Mouse (Mus musculus) ovary, postnatal 10 days (tissue): Measurements from ENCODE around the gene Gucd1.
"Not testable (repeated sequence)": the region's sequence is repeated elsewhere in the genome, so short reads cannot be mapped to it uniquely, and the experiment has no call there.

Experiments
- DNase-seq: peaks from one replicate; pipeline ENCODE4 v3.0.0; 2022; ENCODE audit warnings: low spot score

Gene Gucd1

GRCm38 (mm10) chr10:75517758-75518143 is at the start of gene Gucd1:
TSS of gene Gucd1 (minus strand) at chr10:75517972.
- peak; percentile 95 for DNase-seq

DNA sequence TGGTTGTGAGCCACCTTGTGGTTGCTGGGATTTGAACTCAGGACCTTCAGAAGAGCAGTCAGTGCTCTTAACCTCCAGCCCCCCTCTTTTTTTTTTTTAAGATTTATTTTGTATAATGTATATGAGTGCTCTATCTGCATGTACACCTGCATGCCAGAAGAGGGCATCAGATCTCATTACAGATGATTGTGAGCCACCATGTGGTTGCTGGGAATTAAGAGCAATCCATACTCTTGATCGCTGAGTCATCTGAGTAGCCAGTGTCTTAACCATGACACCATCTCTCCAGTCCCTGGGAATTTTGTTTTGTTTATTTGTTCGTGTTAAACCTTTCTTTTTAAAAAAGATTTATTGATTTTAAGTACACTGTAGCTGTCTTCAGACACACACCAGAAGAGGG is 49.0 kb upstream of the Gucd1 start:
- not testable (repeated sequence) for DNase-seq

- DNase-seq = no peak
Observed at GRCm38 (mm10) chr10:75566321-75566720, 48.5 kb upstream of the Gucd1 start.

DNA sequence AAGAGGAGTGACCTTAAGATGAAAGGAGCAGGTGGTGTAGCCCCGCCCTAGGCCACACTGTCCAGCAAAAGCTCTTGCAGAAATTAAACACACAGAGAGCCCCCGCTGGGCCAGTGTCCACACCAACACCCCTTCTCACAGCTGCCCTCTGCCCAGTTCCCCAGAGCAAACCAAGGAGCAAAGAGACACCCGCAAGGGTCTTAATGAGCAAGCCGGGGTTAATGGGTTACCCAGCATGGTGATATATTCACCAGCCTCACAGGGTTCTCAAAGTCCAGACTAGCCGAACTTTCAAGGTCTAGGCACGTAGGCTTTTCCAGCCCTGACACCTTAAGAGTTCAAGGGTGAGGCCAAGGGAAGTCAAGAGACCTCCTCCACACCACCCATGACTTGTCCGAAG is 48.1 kb upstream of the Gucd1 start:
- no peak for DNase-seq

GRCm38 (mm10) chr10:75565436-75565835 is 47.7 kb upstream of the Gucd1 start:
- no peak for DNase-seq

GRCm38 (mm10) chr10:75564687-75565265 is 47.0 kb upstream of the Gucd1 start:
- DNase-seq = no peak

GRCm38 (mm10) chr10:75562596-75562995 is 44.8 kb upstream of the Gucd1 start:
- DNase-seq = no peak

- DNase-seq = no peak
Observed at GRCm38 (mm10) chr10:75561071-75561654, 43.4 kb upstream of the Gucd1 start, which contains the start of gene Ggt1. TSS of gene Ggt1 (plus strand) at chr10:75561604.

DNA sequence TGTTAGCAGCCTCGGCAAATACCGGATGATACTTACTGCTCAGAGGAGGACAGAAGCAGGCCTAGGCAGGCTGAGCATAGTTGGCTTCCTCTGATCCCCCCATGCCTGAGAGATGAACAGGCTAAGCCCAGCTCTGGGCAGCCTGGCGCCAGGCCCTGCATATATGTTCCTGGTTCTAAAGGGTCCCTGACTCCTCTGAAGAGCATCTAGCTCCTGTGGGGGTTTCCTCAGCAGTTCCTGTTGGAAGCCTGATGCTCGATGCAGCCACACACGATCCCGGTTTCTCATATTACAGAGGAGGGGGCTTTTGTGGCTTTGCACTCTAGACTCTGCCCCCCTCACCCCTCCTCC is 42.8 kb upstream of the Gucd1 start:
- DNase-seq = no peak

- no peak for DNase-seq
Observed at GRCm38 (mm10) chr10:75559676-75560548, 42.1 kb upstream of the Gucd1 start, which contains the start of gene Lrrc75b. TSS of gene Lrrc75b (minus strand) at chr10:75560330.

- no peak for DNase-seq
Observed at GRCm38 (mm10) chr10:75559041-75559675, 41.4 kb upstream of the Gucd1 start.

DNA sequence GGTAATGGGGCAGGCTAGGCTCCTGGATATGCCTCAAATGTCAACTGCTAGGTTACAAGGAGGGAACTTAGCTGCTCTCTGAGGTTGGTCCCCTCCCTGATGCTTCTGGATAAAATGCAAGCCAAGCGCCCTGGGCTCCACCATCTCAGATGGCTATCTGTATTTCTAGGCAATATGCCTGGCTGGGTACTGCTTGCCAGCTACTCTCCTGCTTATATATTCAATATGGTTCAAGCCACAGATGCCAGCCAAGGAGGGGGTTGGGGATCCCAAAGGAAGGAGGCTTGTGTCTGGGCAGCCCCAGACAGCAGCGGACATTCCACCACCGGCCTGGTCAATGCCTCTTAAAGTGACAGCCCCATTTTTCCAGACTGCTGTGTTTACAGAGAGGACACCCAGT is 40.7 kb upstream of the Gucd1 start:
- no peak for DNase-seq

DNA sequence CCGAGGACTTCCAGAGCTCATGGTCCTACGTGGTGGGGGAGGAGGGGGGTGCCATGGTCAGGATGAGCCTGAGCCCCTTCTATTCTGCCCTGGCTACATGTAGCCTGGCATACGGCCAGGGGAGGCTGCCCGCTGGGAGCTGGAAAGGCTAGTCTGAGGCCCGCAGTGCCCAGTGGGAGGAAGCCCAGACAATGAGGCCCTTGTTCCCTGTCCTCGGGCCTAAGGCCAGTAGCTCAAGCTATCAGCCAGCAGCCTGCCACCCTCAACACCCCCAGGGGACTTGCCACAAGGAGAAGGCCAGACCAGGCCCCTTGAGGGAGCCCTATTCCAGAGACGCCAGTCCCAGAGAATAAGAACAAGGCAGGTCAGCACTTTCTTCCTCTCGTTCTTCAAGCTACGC is 38.3 kb upstream of the Gucd1 start:
- DNase-seq = no peak

DNA sequence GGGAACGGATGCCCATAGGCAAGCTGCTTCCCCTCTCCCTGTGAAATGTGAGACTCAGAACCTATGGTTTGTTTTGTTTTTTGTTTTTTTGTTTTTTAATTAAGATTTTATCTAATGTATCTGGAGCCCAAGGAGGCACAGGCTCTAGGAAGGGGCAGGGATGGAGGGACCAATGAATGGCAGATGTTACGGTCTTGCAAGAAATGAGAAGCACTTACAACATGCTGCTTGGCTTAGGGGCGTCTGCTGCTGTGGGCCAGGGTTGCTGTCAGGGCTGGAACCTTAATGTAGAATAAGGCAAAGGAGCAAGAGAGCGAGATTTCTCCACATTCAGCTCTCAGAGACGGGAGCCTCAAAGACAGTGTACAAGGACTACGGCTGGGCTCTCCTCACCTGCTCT is 37.8 kb upstream of the Gucd1 start:
- no peak for DNase-seq

- DNase-seq = no peak
Observed at GRCm38 (mm10) chr10:75554090-75554489, 36.3 kb upstream of the Gucd1 start.

DNA sequence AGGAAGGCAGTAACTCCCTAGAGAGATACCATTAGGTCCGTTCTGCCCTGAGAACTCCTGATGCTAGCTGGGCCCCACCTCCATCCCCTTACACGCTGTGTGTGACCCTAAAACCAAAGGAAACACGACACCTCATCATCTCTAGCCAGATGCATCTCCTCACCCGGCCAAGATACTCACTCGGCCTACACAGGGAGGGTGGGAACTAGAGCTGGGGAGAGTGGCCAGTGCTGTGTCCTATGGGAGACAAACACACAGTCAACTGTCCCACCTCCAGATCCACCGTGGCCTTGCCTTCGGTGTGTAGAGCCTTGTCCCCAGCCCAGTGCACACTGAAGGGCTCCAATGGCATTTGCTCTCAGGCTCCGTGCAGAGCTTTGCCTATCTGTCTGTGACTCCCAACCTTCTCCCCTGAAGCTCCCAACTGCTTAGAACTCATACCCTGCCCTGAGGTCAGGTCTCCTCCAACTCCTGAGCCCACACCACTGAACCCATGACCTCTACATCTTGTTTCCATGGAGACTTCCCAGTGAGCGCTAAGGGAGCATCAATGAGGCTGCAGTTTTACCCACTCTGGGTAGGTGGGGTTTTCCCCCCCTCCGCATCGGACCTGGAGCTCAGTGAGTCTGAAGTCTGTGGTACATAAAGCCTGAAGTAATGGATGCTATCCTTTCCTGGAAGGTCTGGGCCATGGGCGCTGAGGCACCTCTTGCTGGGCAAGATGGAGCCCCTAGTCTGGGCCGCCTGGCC is 35.1 kb upstream of the Gucd1 start:
- no peak for DNase-seq

GRCm38 (mm10) chr10:75552106-75552505 is 34.3 kb upstream of the Gucd1 start:
- no peak for DNase-seq

DNA sequence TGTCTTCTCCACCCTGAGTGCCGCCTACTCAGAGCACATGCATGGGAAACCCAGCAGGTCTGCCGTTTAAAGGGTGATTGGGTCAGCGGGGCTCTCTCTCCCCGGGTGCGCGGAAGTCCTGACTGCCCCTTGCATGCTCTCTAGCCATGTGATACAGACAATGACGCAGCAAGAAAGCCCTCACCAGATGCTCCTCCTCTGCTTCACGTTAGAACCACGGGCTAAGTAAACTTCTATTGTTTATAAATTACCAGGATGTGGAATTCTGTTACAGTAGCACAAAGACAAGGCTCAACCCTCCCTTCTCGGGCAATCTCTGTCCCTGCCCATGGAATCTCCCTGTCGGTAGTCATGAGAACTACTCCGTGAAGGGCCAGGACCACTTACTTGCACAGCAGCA is 33.4 kb upstream of the Gucd1 start:
- DNase-seq = no peak

- DNase-seq = no peak
Observed at GRCm38 (mm10) chr10:75549886-75550285, 32.1 kb upstream of the Gucd1 start.

GRCm38 (mm10) chr10:75548486-75548885 is 30.7 kb upstream of the Gucd1 start:
- DNase-seq = no peak

DNA sequence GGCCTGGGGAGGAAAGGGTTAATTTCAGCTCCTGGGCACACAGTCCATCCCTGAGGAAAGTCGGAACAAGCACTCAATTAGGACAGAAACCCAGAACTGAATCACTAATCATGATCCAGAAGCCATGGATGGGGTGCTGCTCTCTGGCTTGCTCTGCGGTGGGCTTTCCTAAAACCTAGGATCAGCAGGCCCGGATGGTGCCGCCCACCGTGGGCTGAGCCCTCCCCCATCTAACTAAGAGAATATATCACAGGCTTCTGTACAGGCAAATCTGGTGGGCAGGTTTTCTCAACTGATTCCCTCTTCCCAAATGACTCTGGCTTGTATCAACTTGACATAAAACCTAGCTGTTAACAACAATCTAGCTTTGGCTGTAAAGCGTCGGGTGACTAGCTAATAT is 30.1 kb upstream of the Gucd1 start:
- no peak for DNase-seq

DNA sequence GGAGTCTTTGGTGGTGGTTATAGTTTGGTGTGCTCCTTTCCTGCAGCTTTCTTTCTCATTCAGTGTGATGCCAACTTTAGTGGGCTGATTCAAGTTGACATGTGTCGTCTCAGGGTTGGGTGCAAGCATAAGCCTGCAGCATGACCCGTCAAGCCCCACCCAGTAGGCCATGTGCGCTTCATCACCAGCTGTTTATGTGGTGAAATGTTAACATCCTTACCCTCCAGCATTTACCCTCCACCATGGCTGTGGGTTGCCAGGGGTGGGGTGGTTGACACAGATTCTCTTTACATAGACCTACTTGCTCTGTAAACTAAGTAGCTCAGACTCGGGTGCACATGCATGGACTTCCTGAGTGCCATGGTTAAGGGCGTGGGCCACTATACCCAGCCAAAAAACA is 18.4 kb upstream of the Gucd1 start:
- DNase-seq = no peak
